Mouse (Mus musculus): ENCODE results near the gene Olfr1030.
"Not testable (repeated sequence)": the region's sequence is repeated elsewhere in the genome, so short reads cannot be mapped to it uniquely, and the experiment has no call there.

Gene Olfr1030

DNA sequence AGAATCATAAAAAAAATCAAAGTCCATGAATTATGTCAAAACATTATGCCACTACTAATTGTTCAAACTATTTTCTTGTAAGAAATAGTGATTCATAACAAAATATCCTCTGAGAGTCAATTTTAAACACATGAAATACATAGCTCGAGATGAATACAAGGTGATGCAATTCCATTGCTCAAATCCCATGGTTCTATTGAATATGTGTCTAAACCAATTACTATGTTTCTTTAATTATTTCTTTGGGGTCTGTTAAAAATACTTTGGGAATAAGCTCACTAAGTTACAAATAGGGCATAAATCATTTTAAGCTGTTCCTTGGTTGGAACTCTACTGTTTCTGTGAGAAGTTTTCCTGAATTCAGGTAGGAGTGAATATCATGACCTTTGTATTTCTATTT is at the start of gene Olfr1030:
Gene Olfr1030 (plus strand): TSS at position 301 of the 400 bp plus-strand sequence.
- no peak for DNase-seq (ENCODE audit: low read depth, low spot score)

DNA sequence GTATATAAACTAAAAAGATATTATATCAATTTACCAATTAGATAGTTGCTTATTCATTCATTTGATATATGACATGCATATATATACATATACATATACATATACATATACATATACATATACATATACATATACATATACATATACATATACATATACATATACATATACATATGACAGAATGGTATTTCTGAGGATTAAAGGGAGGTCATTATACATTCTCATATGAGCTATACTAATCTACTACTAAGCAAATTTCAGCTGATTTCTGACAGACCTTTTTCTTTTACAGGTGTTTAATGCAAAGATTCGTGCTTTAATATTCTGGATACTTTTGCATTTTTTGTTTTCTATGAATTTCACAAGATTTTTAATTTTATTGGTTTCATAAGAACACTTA is 28.9 kb upstream of the Olfr1030 start, which contains the start of gene Olfr1028:
Gene Olfr1028 (plus strand): TSS at position 301 of the 400 bp plus-strand sequence.
- DNase-seq (ENCODE audit: low read depth, low spot score): no peak

DNA sequence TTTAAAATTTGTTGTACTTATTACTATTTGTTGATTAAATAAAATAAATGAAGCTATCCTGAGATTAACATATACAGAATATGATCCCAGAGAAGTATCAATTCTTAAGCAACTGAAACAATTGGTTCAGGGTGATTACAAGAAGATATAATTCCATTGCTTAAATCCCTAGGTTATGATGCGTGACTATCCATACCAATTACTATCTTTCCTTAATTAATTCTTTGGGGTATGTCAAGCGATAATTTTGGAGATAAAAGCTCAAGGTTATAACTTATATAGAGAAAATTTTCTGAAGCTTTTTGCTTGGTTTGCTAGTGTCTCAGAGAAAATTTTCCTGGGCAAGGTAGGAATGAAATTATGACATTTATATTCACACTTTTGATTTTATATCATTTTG is 5.5 kb upstream of the Olfr1030 start, which contains the start of gene Olfr1029:
Gene Olfr1029 (plus strand): TSS at position 301 of the 400 bp plus-strand sequence.
- no peak for DNase-seq (ENCODE audit: low read depth, low spot score)

- no peak for DNase-seq (ENCODE audit: low read depth, low spot score)
These were observed 10.9 kb downstream of the Olfr1030 start, which contains the start of gene Olfr1031 for GRCm38 (mm10) chr2:85990004-85990403. Gene Olfr1031, plus strand, starts transcription at chr2:85990304.

- DNase-seq (ENCODE audit: low read depth, low spot score): no peak
These were observed 26.2 kb downstream of the Olfr1030 start, which contains the start of gene Olfr1032 for GRCm38 (mm10) chr2:86005240-86005639. Gene Olfr1032, plus strand, starts transcription at chr2:86005540.

DNA sequence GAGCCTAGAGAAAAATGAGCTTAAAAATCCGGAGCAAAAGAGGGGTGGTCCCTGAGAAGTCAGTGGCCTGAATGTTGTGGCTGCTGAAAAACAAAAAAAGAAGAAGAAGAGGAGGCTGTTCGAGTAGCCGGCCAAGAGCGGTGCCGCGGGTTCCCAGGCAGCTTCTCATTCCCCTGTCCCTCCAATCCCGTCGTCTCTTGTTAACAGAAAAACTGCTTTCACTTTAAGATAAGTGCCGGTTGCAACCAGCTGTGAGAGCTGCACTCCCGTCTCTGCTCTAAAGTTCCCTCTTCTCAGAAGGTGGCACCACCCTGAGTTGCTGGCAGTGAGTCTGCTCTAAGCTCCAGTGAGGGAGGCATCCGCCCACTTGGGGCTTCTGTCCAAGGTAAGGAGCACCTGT is 41.3 kb downstream of the Olfr1030 start, which contains the start of gene Olfr1033:
Gene Olfr1033 (plus strand): TSS at position 228 of the 400 bp plus-strand sequence.
- not testable (repeated sequence) for DNase-seq (ENCODE audit: low read depth, low spot score)

DNA sequence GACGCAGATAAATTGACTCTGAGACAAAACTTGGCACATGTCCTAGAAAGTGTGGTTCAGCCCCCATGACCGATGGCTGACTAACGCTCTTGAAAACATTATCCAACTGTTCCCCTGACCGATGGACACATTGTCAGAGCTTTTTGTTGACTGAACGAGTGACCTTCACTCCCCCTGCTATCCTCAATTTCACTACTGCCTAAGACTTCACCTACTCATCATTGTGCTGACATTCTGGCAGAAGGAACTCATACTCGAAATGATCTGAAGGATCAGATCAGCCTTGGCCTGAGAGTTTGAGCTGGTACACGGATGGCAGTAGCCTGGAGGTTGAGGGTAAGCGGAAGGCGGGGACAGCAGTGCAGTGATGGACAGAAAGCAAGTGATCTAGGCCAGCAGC is 42.4 kb downstream of the Olfr1030 start:
- DNase-seq (ENCODE audit: low read depth, low spot score): not testable (repeated sequence)

All from telencephalon, adult 2 months (tissue).